Mouse (Mus musculus): Measurements from ENCODE around the gene Sec31a.

Gene Sec31a

DNA sequence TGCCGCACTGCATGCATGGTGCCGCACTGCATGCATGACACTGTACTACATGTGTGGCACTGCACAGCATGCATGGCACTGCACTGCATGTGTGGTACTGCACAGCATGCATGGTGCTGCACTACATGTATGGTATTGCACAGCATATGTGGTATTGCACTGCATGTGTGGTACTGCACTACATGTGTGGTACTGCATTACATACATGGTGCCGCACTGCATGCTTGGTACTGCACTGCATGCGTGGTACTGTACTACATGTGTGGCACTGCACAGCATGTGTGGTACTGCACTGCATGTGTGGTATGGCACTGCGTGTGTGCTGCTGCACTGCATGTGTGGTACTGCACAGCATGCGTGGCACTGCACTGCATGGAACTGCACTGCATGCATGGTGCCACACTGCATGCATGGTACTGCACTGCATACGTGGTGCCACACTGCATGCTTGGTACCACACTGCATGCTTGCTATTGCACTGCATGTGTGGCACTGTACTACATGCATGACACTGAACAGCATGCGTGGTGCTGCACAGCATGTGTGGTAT lies 65.1 kb downstream of the Sec31a start:
- DNase-seq (ENCODE audit: low spot score in 2 of 2): no peak

DNA sequence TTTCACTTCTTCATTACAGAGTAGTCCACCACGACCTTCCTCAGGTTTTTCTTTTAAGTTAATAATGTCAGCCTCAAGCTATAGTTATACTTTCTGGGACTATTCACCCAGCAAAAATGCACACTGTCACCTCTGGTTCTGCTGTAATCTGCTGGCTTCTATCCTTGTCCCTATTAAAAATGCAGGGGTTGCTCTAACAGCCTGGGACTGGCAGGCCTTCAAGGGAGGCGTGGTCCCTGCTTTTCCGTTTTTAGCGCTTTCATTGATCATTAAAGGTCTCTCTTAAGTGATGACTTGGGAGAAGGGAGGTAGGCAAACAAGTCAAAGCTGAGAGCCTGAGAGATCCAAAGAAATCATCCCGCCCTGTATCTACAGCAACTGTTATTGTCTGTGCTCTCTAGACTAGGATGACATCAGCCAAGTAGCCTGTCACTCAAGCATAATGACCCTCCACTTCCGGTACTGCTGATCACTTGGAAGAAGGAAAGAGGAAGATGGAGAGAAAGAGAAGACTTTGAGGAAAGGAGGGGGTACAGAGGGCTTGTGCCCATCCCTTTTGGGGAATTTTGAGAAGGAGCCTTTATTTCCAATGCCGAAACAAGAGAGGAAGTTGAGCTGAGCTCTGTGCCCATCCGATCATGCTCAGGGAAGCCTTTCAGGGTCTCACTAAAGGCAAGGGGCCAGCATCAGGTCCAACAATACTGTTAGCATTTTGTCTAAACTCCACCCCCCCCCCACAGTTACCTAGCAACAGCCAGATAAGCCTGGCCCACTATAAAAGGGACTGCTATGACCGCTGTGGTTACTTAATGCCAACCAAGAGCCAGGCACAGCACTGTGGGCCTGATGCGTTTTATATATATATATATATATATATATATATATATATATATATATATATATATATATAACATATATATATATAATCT lies 66.5 kb downstream of the Sec31a start:
- no peak for DNase-seq (ENCODE audit: low spot score in 2 of 2)

- DNase-seq (ENCODE audit: low spot score in 2 of 2): no peak
Observed at GRCm38 (mm10) chr5:100345118-100345517, 70.9 kb downstream of the Sec31a start.

- no peak for DNase-seq (ENCODE audit: low spot score in 2 of 2)
Observed at GRCm38 (mm10) chr5:100343087-100343486, 72.9 kb downstream of the Sec31a start.

GRCm38 (mm10) chr5:100342422-100342821 lies 73.6 kb downstream of the Sec31a start:
- no peak for DNase-seq (ENCODE audit: low spot score in 2 of 2)

GRCm38 (mm10) chr5:100341042-100341441 lies 75.0 kb downstream of the Sec31a start:
- no peak for DNase-seq (ENCODE audit: low spot score in 2 of 2)

DNA sequence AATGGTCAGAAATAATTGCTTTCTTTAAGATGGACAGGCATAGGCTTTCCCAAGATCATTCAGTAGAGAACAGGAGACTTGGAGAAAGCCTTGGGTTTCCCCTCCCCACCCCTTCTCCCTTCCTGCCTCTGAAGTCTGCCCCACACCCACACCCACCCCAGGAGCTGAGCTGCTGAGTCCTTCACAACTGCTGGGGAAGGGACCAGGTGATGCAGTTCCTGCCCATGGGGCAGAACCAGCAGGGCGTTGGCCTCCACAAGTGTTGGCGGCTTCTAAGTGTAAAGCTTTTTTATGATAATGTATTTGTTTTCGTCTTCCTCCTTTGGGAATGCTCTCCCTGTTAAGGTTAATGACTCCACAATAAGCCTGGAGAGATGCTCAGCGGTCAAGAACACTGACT lies 78.2 kb downstream of the Sec31a start:
- no peak for DNase-seq (ENCODE audit: low spot score in 2 of 2)

- DNase-seq (ENCODE audit: low spot score in 2 of 2): no peak
Observed at GRCm38 (mm10) chr5:100336876-100337275, 79.2 kb downstream of the Sec31a start.

DNA sequence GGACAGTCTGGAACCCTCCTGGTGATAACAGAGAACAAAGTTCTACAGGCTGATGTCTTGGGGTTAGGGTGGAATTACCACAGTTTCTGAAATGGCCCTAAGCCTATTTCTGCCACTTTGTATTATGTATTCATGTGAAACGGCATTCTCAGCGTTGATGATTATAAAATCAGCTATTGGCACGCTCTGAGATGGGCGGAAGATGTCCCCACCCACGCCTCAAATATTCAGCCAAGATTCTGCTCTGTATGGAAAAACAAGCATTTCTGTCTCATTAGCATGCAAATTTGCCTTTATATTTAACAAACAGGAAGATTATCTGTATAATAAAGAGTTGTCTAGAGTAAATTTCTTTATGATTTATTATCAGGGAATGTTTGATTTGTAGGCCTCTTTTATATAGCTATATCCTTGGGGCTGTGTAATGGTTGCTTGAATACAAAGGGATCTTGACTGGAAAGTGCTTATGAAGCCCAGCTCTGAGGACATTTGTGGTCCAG lies 80.4 kb downstream of the Sec31a start:
- no peak for DNase-seq (ENCODE audit: low spot score in 2 of 2)

GRCm38 (mm10) chr5:100334686-100335085 lies 81.3 kb downstream of the Sec31a start:
- no peak for DNase-seq (ENCODE audit: low spot score in 2 of 2)

GRCm38 (mm10) chr5:100333607-100334380 lies 82.2 kb downstream of the Sec31a start:
- no peak for DNase-seq (ENCODE audit: low spot score in 2 of 2)

DNA sequence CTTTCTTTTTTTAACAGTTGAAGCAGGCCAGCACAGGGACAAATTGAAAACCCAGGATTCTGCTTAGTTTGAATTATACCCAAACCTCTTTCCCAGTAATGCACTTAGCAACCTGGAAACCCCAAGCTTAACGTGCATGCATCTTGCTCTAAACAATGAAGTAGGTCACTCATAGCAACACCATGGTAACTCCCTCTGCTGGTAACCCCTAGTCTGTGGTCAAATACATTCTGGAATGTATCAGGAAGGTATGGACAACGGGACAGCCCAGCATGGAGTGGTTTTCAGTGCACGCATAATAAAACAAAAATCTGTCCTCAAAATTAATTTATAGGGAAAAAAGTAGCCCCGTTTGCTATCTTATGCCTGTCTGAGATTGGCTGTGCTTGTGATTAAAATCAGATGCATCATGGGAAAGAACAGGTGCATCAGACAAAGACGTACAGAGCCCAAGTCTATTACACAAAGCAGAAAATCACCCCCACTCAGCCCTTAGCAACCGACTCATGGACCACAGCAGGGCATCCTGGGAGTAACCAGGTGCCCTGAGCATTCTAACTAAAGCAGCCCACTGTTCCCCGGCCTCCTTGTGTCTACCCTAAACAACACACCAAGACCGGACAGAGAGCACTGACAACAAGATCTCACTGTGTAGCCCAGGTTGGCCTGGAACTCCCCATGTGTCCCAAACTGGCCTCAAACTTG lies 83.6 kb downstream of the Sec31a start:
- no peak for DNase-seq (ENCODE audit: low spot score in 2 of 2)

DNA sequence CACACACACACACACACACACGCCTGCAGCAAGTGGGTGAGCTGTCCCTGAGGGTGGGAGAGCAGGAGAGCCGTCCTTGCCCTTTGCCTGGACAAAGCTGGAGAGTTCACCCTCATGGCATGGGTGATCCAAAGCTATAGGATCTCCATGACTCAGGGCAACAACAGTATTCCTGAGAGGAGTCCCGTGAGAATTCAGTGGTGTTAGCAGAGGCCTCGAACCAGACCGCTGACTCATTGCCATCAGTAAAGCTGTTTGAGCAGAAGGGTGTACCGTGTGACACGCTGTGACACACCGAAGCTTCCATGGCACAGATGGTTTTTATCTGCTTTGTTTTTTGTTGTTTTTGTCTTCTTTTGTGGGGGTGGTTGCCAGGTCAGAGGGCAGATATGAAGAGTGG lies 84.4 kb downstream of the Sec31a start:
- no peak for DNase-seq (ENCODE audit: low spot score in 2 of 2)

DNA sequence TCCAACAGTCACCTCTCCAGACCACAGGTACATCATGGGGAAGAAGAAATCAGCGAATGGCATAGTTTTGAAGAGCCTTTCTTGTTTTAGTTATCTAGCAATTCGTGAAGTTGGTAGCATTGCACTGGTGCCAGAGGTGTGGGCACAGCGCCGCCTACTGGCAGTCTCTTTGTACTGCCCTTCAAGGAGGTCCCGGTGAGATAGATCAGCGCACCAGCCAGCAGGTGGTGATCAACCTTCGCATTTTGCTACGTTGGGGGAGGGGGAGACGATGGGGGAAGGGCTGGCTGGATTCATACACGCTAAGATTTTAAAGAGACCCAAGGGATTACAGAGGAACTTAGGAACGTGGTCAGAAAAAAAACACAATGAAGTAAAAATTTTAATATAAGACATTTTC lies 94.0 kb downstream of the Sec31a start:
- peak; percentile 81 to 87 for DNase-seq (ENCODE audit: low spot score in 2 of 2)

DNA sequence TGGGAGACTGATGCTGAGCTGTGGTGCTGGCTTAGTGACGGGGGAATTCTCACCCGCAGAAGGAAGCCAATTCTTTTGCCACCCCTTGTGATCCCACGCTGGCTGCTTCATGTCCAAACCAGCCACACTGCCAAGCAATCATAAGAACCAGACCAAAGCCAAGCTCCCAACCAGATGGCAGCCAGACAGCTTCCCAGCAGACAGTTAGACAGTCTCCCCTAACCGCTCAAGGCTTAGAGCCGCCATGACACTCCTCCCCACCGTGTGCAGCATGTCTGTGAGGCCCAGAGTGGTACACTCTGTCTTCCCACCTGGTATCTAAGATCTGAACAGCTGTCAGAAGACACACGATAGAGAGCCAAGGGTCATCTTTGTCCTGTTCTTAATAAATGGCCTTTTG lies 98.2 kb downstream of the Sec31a start:
- DNase-seq (ENCODE audit: low spot score in 2 of 2): peak in 1 of 2 experiments; percentile 32

DNA sequence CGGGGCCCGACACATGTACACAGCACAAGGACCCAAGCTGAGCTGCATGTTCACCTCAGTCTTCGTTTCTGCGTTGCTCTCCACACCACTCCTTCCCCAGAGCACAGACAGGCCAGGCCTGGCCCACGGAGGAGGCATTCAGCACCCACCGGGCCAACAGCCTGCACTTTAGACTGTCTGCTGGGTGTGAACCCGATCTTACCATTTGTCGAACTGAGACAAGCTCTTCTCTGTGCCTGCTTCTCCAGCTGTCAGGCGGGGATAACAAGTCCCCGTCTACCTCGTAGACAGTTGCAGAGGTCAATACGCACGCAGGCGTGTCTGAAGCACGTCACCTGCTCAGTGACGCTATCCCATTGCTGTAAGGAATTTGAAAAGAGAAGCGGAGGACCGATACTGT lies 99.0 kb downstream of the Sec31a start:
- DNase-seq (ENCODE audit: low spot score in 2 of 2): no peak

- DNase-seq (ENCODE audit: low spot score in 2 of 2): no peak
Observed at GRCm38 (mm10) chr5:100315646-100316045, 100.4 kb downstream of the Sec31a start.

DNA sequence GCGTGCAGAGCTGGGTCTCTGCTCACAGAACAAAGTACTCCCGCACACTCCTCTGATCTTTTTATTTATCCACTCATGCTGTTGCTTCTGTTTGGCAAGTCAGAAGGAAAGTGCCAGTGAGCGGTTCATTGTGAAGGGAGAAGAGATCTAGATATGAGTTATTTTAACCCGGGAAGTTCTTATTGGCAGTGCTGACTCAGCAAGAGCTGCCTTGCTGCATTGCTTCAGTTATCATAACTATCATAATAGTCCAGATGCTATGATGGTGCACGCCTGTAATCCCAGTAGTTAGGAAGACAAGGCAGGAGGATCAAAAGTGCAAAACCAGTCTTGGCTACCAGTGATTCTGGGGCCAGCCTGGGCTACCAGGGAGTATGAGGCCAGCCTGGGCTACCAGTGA lies 103.6 kb downstream of the Sec31a start:
- no peak for DNase-seq (ENCODE audit: low spot score in 2 of 2)

Measured in cerebellum, postnatal 4 days (tissue).